Mouse (Mus musculus) thymus, adult 2 months (tissue): ENCODE measurements around the gene Psmd5.

Source experiments
- CTCF ChIP-seq: fragments of 200-500 bp; IDR thresholded peaks from 2 replicates; pipeline ENCODE4 v1.5.1; 2012; ENCODE audit warnings: mild to moderate bottlenecking, control low read depth, low read length, moderate library complexity, borderline replicate concordance; ENCODE audit not compliant: control insufficient read depth, poor library complexity, insufficient read depth; ENCODE audit errors: extremely low read depth
- POLR2A ChIP-seq: fragments of 200-500 bp; IDR thresholded peaks from 2 replicates; pipeline ENCODE4 v1.6.1; 2012; ENCODE audit warnings: mild to moderate bottlenecking, low read length, control low read depth, moderate library complexity; ENCODE audit not compliant: control insufficient read depth, poor library complexity, insufficient read depth; ENCODE audit errors: extremely low read depth

- TF ChIP-seq POLR2A (no peak), CTCF (no peak)
These were observed 5.3 kb upstream of the Psmd5 start for GRCm38 (mm10) chr2:34880054-34880453.
